Mouse (Mus musculus) cerebellum, adult 8-10 months (tissue): ENCODE measurements around the gene Klhl40.

Experiments used
- DNase-seq: peaks from one replicate; pipeline ENCODE4 v3.0.0; 2022

The Klhl40 gene

GRCm38 (mm10) chr9:121829270-121829992 is 52.0 kb downstream of the Klhl40 start:
- no peak for DNase-seq

- peak; percentile 51 for DNase-seq
Observed at GRCm38 (mm10) chr9:121830243-121830955, 53.0 kb downstream of the Klhl40 start.

GRCm38 (mm10) chr9:121830956-121831293 is 53.5 kb downstream of the Klhl40 start:
- peak; percentile 88 for DNase-seq
